Mouse (Mus musculus) intestine, postnatal 0 days (tissue): ENCODE measurements at regions not wholly inside any gene's neighbourhood (a gene's known extent, or its start where the extent isn't known, plus 50 kb on each side); places are given as distances from the start of the nearest gene placed in this dataset.

Experiments used
- ATAC-seq: fragments of 200-750 bp; cut with Nextera tagmentation; 2 replicates; pipeline ENCODE4 v1.8.0; 2017; ENCODE audit warnings: mild to moderate bottlenecking, moderate TSS enrichment, moderate library complexity
- H3K27ac ChIP-seq: fragments of 300-500 bp; sonication (generic); 2 replicates; pipeline ENCODE4 v1.5.1; 2014; ENCODE audit warnings: mild to moderate bottlenecking, low read depth, low read length, moderate library complexity
- H3K27me3 ChIP-seq: fragments of 300-500 bp; sonication (generic); replicated peaks from 2 replicates; pipeline ENCODE4 v1.6.1; 2014; ENCODE audit warnings: low read length, mixed read lengths; ENCODE audit not compliant: control insufficient read depth, insufficient read depth
- H3K36me3 ChIP-seq: fragments of 300-500 bp; sonication (generic); 2 replicates; pipeline ENCODE4 v1.6.1; 2014; ENCODE audit warnings: mild to moderate bottlenecking, moderate library complexity; ENCODE audit not compliant: control insufficient read depth, insufficient read depth
- H3K4me1 ChIP-seq: fragments of 300-500 bp; sonication (generic); replicated peaks from 2 replicates; pipeline ENCODE4 v1.6.1; 2014; ENCODE audit warnings: antibody characterized with exemption, low read length, mixed read lengths; ENCODE audit not compliant: control insufficient read depth, insufficient read depth
- H3K4me2 ChIP-seq: fragments of 300-500 bp; sonication (generic); replicated peaks from 2 replicates; pipeline ENCODE4 v1.6.1; 2014; ENCODE audit warnings: low read depth, mild to moderate bottlenecking, moderate library complexity
- H3K4me3 ChIP-seq: fragments of 300-500 bp; sonication (generic); 2 replicates; pipeline ENCODE4 v1.5.1; 2014; ENCODE audit warnings: low read depth, low read length
- H3K9ac ChIP-seq: fragments of 300-500 bp; sonication (generic); 2 replicates; pipeline ENCODE4 v1.6.1; 2014; ENCODE audit warnings: mild to moderate bottlenecking, low read depth, low read length
- H3K9me3 ChIP-seq: fragments of 300-500 bp; sonication (generic); 2 replicates; pipeline ENCODE4 v1.6.1; 2016; ENCODE audit warnings: mixed run types; ENCODE audit not compliant: control insufficient read depth
- CTCF ChIP-seq: sonication (generic); IDR thresholded peaks from 2 replicates; pipeline ENCODE4 v1.5.1; 2016; ENCODE audit warnings: low read depth, mild to moderate bottlenecking, control low read depth, antibody characterized with exemption, moderate library complexity
- WGBS: fragments of 180-500 bp; shearing (Covaris S2); extraction: QIAGEN DNeasy Blood & Tissue Kit; methylation state at CpG from one replicate; pipeline ENCODE4 v1.1.7; 2014; 5-methylcytosine and 5-hydroxymethylcytosine counted together

DNA sequence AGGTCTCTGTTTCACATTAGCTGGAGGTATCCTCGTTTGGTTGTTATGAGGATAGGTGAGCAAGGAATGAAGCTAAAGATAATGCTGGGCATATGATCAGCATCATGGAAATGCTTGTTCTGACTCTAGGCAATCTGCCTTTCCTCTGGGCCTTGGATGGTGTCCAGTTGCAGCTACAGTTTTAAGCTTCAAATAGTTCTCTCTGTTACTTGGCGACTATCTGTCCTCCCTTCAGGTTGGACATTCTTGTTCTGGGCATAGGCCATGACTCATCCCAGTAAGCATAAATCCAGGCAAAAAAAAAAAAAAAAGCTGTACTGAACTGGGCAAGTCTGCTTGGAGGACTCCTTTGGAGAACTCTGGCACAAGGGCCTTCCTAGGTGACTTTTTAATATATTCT is 776.9 kb downstream of the Kcnma1 start:
- Histone ChIP-seq H3K36me3 (no peaks in the 10 kb centered on the region), H3K9ac (no peak overlapping the region), H3K4me3 (no peak overlapping the region), H3K4me2 (no peak overlapping the region), H3K4me1 (no peaks in the 10 kb centered on the region), H3K9me3 (no peaks in the 10 kb centered on the region), H3K27ac (no peak overlapping the region), H3K27me3 (no peaks in the 10 kb centered on the region)
- no peak for ATAC-seq
- WGBS, result 75% methylated on average over 2 of the region's 2 CpGs
- TF ChIP-seq CTCF, result no peak

DNA sequence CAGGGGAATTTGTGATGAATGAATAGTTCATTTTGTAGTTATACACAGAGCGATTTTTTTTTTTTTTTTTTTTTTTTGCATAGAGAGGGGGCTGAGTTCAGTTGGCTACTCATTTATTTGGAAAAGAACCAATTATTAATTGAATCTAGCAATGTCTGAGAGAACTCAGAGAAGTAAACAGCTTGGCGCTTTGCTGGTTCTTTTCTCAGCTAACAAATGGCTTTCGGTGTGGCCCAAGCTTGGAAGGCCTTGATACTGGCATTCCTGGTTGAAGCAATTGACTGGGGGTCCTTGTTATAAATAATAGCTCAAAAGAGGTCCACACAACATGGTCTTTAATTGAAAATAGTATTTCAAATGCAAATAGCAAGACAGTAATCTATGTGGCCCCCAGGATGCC is 815.6 kb downstream of the Kcnma1 start:
- H3K4me3 ChIP-seq, result no peak overlapping the region
- H3K9ac ChIP-seq, result no peak overlapping the region
- TF ChIP-seq CTCF, result no peak
- no peaks in the 10 kb centered on the region for H3K9me3 ChIP-seq
- no peak overlapping the region for H3K27ac ChIP-seq
- no peak for ATAC-seq
- H3K4me1 ChIP-seq, result no peaks in the 10 kb centered on the region
- no peaks in the 10 kb centered on the region for H3K27me3 ChIP-seq
- no peaks in the 10 kb centered on the region for H3K36me3 ChIP-seq
- no peak overlapping the region for H3K4me2 ChIP-seq
- WGBS, result 60% methylated on average over 3 of the region's 3 CpGs

DNA sequence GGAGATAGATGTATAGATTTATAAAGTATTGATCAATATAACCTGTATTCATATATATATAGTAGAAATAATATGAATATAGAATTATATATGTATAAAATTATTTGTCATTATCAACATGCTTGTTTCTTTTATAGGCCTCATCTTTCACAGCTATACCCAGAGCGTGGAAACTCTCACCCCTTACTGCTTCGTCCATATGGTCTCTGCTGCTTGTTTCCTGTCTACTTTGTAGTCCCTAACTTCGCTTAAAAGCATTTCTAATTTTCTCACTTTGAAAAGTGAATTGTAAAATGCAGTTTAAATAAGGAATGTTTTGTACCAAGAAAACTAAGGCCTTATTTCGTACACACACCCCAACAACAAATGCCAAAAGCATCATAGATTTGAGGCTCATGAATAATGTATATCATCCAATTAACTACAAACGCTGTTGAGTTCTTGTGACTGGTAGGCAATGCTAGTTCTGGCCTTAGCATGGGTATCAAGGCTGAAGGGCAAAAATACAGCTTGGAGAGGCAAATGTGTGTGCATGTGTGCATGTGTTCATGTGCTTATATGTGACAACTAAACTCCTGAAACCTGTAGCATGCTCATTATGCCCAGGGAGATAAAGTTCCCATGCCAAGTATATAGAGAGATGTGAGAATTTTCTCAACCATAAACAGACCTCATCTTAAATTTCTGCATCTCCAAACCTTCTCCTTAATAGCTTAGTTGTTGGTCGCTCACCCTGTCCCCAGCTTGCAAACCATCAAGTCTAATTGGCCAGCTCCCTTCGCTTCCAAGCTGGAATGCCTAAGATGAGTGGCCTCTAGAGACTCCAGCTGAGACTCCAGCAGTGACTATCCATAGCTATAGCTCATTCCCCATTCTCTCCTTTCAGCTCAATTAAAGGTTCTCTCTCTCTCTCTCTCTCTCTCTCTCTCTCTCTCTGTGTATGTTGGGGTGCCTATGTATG is 819.4 kb downstream of the Kcnma1 start:
- ATAC-seq, result no peak
- Histone ChIP-seq H3K4me1 (no peaks in the 10 kb centered on the region), H3K9ac (no peak overlapping the region), H3K9me3 (no peaks in the 10 kb centered on the region), H3K4me3 (no peak overlapping the region), H3K27me3 (no peaks in the 10 kb centered on the region), H3K36me3 (no peaks in the 10 kb centered on the region), H3K27ac (no peak overlapping the region), H3K4me2 (no peak overlapping the region)
- no peak for TF ChIP-seq CTCF
- WGBS, result 83% methylated on average over 7 of the region's 7 CpGs

GRCm38 (mm10) chr14:23192566-23192965 is 821.7 kb downstream of the Kcnma1 start:
- ATAC-seq, result no peak
- 50% methylated on average over 3 of the region's 3 CpGs for WGBS
- Histone ChIP-seq H3K27me3 (no peaks in the 10 kb centered on the region), H3K4me3 (no peak overlapping the region), H3K4me1 (no peaks in the 10 kb centered on the region), H3K27ac (no peak overlapping the region), H3K9ac (no peak overlapping the region), H3K9me3 (no peaks in the 10 kb centered on the region), H3K36me3 (no peaks in the 10 kb centered on the region), H3K4me2 (no peak overlapping the region)
- no peak for TF ChIP-seq CTCF

- Histone ChIP-seq H3K27ac (no peak overlapping the region), H3K36me3 (no peaks in the 10 kb centered on the region), H3K4me2 (no peak overlapping the region), H3K9ac (no peak overlapping the region), H3K27me3 (no peaks in the 10 kb centered on the region), H3K4me1 (no peaks in the 10 kb centered on the region), H3K4me3 (no peak overlapping the region), H3K9me3 (no peaks in the 10 kb centered on the region)
- no peak for ATAC-seq
- 56% methylated on average over 6 of the region's 6 CpGs for WGBS
- no peak for TF ChIP-seq CTCF
Measured at GRCm38 (mm10) chr14:23185359-23185758, 828.9 kb downstream of the Kcnma1 start.

DNA sequence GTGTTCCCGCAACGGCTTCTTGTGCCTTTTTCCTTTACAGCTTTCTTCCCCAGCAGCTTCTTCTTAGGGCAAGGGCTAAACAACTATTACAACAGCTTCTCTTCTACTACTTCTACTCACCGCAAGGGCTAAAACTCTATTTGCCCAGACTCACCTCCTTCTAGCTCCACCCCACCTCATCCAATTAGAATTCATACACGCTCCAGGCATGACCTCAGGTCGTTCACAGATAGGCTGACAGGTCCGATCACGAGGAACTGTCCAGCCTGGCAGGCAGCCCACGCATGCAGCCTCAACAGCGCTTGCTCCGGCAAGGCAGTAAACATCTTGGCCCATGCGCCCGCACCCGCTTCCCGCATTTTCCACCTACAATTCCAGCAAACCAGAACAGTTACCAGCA is 844.9 kb downstream of the Kcnma1 start:
- no peak overlapping the region for H3K9ac ChIP-seq

More for the DNA sequence above, 844.9 kb downstream of the Kcnma1 start:
- TF ChIP-seq CTCF, result no peak
- WGBS, result 74% methylated on average over 14 of the region's 14 CpGs
- H3K27me3 ChIP-seq, result no peaks in the 10 kb centered on the region
- no peak for ATAC-seq
- no peak overlapping the region for H3K4me2 ChIP-seq
- H3K36me3 ChIP-seq, result no peaks in the 10 kb centered on the region
- no peaks in the 10 kb centered on the region for H3K4me1 ChIP-seq
- no peak overlapping the region for H3K27ac ChIP-seq
- H3K9me3 ChIP-seq, result no peaks in the 10 kb centered on the region
- no peak overlapping the region for H3K4me3 ChIP-seq
